Mouse (Mus musculus): ENCODE results near the gene Polrmt. TPM values are rescaled to one million over a fixed set of nuclear protein-coding genes. Genes with fewer than 3 reads are reported as not detected.

Polrmt gene
- polyA plus RNA-seq, 1 experiment from 2014 or later: 33.3 TPM

- H3K4me1 ChIP-seq (ENCODE audit: control insufficient read depth, insufficient read depth, low read length): peaks cover 13% of the 10 kb centered on the region
- H3K9me3 ChIP-seq (replicated peaks; ENCODE audit: control insufficient read depth, low read length): no peaks in the 10 kb centered on the region
- H3K27ac ChIP-seq (ENCODE audit: low read length): no peak overlapping the region
- H3K4me2 ChIP-seq (ENCODE audit: low read depth, low read length): no peak overlapping the region
- WGBS: 59% methylated on average over 5 of the region's 5 CpGs
- ATAC-seq (ENCODE audit: insufficient read depth, low FRiP score): no peak
- H3K27me3 ChIP-seq (ENCODE audit: control insufficient read depth, insufficient read depth, low read length): peaks cover 21% of the 10 kb centered on the region
- no peaks in the 10 kb centered on the region for H3K36me3 ChIP-seq (ENCODE audit: control insufficient read depth, insufficient read depth, low read length)
- no peak overlapping the region for H3K9ac ChIP-seq (ENCODE audit: low read length)
- H3K4me3 ChIP-seq (replicated peaks; ENCODE audit: low read length): no peak overlapping the region
These were observed 25.3 kb downstream of the Polrmt start for GRCm38 (mm10) chr10:79721089-79721488.

- ATAC-seq (ENCODE audit: insufficient read depth, low FRiP score): no peak
- Histone ChIP-seq H3K27me3 (ENCODE audit: control insufficient read depth, insufficient read depth, low read length) (peaks cover 41% of the 10 kb centered on the region), H3K27ac (ENCODE audit: low read length) (no peak overlapping the region), H3K4me2 (ENCODE audit: low read depth, low read length) (peak overlapping the region; percentile 95), H3K4me3 (replicated peaks; ENCODE audit: low read length) (peak overlapping the region; percentile 63), H3K4me1 (ENCODE audit: control insufficient read depth, insufficient read depth, low read length) (peaks cover 14% of the 10 kb centered on the region), H3K36me3 (ENCODE audit: control insufficient read depth, insufficient read depth, low read length) (no peaks in the 10 kb centered on the region), H3K9me3 (replicated peaks; ENCODE audit: control insufficient read depth, low read length) (no peaks in the 10 kb centered on the region), H3K9ac (ENCODE audit: low read length) (no peak overlapping the region)
- 4% methylated on average over 43 of the region's 43 CpGs for WGBS
These were observed 28.6 kb downstream of the Polrmt start for GRCm38 (mm10) chr10:79717640-79718357.

DNA sequence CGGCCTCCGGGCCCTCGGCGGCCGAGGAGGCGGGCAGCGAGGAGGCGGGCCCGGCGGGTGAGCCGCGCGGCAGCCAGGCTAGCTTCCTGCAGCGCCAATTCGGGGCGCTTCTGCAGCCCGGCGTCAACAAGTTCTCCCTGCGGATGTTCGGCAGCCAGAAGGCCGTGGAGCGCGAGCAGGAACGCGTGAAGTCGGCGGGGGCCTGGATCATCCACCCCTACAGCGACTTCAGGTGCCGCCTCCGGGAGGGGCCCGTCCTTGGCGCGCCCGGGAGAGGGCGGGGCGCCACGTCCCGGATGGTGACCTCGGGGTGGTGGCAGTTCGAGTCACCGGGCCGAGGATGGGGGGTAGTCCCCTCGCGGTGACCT lies 29.4 kb downstream of the Polrmt start:
- peaks cover 2% of the 10 kb centered on the region; the same call in 1 of the 2 replicates for H3K36me3 ChIP-seq (ENCODE audit: control insufficient read depth, insufficient read depth, low read length)
- no peak for ATAC-seq (ENCODE audit: insufficient read depth, low FRiP score)
- H3K9ac ChIP-seq (ENCODE audit: low read length): peak overlapping the region; percentile 66
- H3K4me1 ChIP-seq (ENCODE audit: control insufficient read depth, insufficient read depth, low read length): peaks cover 14% of the 10 kb centered on the region
- H3K4me3 ChIP-seq (replicated peaks; ENCODE audit: low read length): peak overlapping the region; percentile 63
- no peak overlapping the region for H3K27ac ChIP-seq (ENCODE audit: low read length)
- H3K4me2 ChIP-seq (ENCODE audit: low read depth, low read length): peak overlapping the region; percentile 95
- no peaks in the 10 kb centered on the region for H3K9me3 ChIP-seq (replicated peaks; ENCODE audit: control insufficient read depth, low read length)
- WGBS: under 1% methylated on average over 44 of the region's 44 CpGs
- peaks cover 41% of the 10 kb centered on the region for H3K27me3 ChIP-seq (ENCODE audit: control insufficient read depth, insufficient read depth, low read length)

DNA sequence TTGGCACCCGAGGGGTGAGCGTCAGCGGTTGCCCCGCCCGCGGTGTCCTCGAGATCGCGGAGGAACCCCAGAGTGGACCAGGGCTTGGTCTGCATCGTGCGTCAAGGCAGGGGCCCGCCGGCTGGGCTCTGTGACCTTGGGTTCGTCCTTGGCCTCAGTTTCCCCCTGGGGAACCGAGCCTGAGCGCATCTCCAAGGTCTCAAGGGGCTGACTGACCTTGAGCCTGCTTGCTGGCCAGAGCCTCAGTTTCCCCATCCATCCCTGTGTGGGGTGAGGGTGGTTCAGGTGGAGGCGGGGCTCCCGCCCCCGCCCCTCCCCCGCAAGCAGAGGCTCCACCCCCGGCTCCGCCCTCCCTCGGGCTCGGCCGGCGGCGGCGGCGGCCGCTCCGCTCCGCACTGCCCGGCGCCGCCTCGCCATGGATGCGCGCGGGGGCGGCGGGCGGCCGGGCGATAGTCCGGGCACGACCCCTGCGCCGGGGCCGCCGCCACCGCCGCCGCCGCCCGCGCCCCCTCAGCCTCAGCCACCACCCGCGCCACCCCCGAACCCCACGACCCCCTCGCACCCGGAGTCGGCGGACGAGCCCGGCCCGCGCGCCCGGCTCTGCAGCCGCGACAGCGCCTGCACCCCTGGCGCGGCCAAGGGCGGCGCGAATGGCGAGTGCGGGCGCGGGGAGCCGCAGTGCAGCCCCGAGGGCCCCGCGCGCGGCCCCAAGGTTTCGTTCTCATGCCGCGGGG lies 30.0 kb downstream of the Polrmt start, which contains the start of gene Hcn2:
Gene Hcn2, plus strand, starts transcription at position 381 of the 734 bp plus-strand sequence.
- Histone ChIP-seq H3K27ac (ENCODE audit: low read length) (no peak within 1 kb of the TSS), H3K4me2 (ENCODE audit: low read depth, low read length) (peak within 1 kb of the TSS; percentile 95), H3K4me1 (ENCODE audit: control insufficient read depth, insufficient read depth, low read length) (peaks cover 14% of the 10 kb centered on the region), H3K4me3 (replicated peaks; ENCODE audit: low read length) (peak within 1 kb of the TSS; percentile 63), H3K36me3 (ENCODE audit: control insufficient read depth, insufficient read depth, low read length) (peaks cover 7% of the 10 kb centered on the region), H3K27me3 (ENCODE audit: control insufficient read depth, insufficient read depth, low read length) (peaks cover 41% of the 10 kb centered on the region), H3K9me3 (replicated peaks; ENCODE audit: control insufficient read depth, low read length) (no peaks in the 10 kb centered on the region), H3K9ac (ENCODE audit: low read length) (peak within 1 kb of the TSS; percentile 66)
- ATAC-seq (ENCODE audit: insufficient read depth, low FRiP score): 0 out of 2 replicates have a peak, but pooled peaks have one; percentile 23
- 3% methylated on average over 61 of the region's 91 CpGs for WGBS

- Histone ChIP-seq H3K4me2 (ENCODE audit: low read depth, low read length) (no peak overlapping the region), H3K27ac (ENCODE audit: low read length) (no peak overlapping the region), H3K27me3 (ENCODE audit: control insufficient read depth, insufficient read depth, low read length) (peaks cover 41% of the 10 kb centered on the region), H3K36me3 (ENCODE audit: control insufficient read depth, insufficient read depth, low read length) (peaks cover 21% of the 10 kb centered on the region), H3K9me3 (replicated peaks; ENCODE audit: control insufficient read depth, low read length) (no peaks in the 10 kb centered on the region), H3K9ac (ENCODE audit: low read length) (no peak overlapping the region), H3K4me3 (replicated peaks; ENCODE audit: low read length) (no peak overlapping the region), H3K4me1 (ENCODE audit: control insufficient read depth, insufficient read depth, low read length) (peaks cover 14% of the 10 kb centered on the region)
- no peak for ATAC-seq (ENCODE audit: insufficient read depth, low FRiP score)
- WGBS: 62% methylated on average over 4 of the region's 4 CpGs
These were observed 31.4 kb downstream of the Polrmt start for GRCm38 (mm10) chr10:79714996-79715395.

DNA sequence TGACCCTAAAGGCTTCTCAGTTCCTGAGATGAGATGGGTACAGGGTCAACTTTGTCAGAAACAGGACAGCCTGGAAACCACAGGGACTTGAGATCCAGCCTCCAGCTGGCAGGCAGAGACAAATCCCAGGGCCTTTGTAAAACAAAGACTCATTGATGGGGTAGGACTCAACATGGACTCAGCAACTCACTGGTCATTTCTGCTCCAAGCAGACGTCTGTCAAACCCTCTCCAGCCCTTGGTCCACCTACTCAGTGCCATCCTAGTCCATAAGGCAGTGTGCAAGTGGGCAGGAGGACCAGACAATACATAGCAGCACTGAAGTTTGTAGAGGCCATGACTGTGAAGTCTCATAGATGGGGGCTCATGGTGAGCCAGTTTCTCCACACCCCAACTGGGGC lies 33.2 kb downstream of the Polrmt start:
- H3K4me1 ChIP-seq (ENCODE audit: control insufficient read depth, insufficient read depth, low read length): peaks cover 14% of the 10 kb centered on the region
- H3K27me3 ChIP-seq (ENCODE audit: control insufficient read depth, insufficient read depth, low read length): peaks cover 39% of the 10 kb centered on the region
- no peak overlapping the region for H3K4me2 ChIP-seq (ENCODE audit: low read depth, low read length)
- peaks cover 34% of the 10 kb centered on the region for H3K36me3 ChIP-seq (ENCODE audit: control insufficient read depth, insufficient read depth, low read length)
- no peak overlapping the region for H3K9ac ChIP-seq (ENCODE audit: low read length)
- 22% methylated on average over 1 of the region's 1 CpGs for WGBS
- no peak overlapping the region for H3K27ac ChIP-seq (ENCODE audit: low read length)
- no peak overlapping the region for H3K4me3 ChIP-seq (replicated peaks; ENCODE audit: low read length)
- ATAC-seq (ENCODE audit: insufficient read depth, low FRiP score): no peak
- no peaks in the 10 kb centered on the region for H3K9me3 ChIP-seq (replicated peaks; ENCODE audit: control insufficient read depth, low read length)

- H3K27me3 ChIP-seq (ENCODE audit: control insufficient read depth, insufficient read depth, low read length): peaks cover 34% of the 10 kb centered on the region
- peaks cover 11% of the 10 kb centered on the region for H3K4me1 ChIP-seq (ENCODE audit: control insufficient read depth, insufficient read depth, low read length)
- WGBS: 19% methylated on average over 4 of the region's 6 CpGs
- H3K9ac ChIP-seq (ENCODE audit: low read length): no peak overlapping the region
- peak; percentile 45; the same call in 1 of the 2 replicates for ATAC-seq (ENCODE audit: insufficient read depth, low FRiP score)
- H3K27ac ChIP-seq (ENCODE audit: low read length): no peak overlapping the region
- H3K9me3 ChIP-seq (replicated peaks; ENCODE audit: control insufficient read depth, low read length): no peaks in the 10 kb centered on the region
- H3K4me2 ChIP-seq (ENCODE audit: low read depth, low read length): no peak overlapping the region
- H3K36me3 ChIP-seq (ENCODE audit: control insufficient read depth, insufficient read depth, low read length): peaks cover 34% of the 10 kb centered on the region
- no peak overlapping the region for H3K4me3 ChIP-seq (replicated peaks; ENCODE audit: low read length)
These were observed 33.8 kb downstream of the Polrmt start for GRCm38 (mm10) chr10:79712499-79713126.

DNA sequence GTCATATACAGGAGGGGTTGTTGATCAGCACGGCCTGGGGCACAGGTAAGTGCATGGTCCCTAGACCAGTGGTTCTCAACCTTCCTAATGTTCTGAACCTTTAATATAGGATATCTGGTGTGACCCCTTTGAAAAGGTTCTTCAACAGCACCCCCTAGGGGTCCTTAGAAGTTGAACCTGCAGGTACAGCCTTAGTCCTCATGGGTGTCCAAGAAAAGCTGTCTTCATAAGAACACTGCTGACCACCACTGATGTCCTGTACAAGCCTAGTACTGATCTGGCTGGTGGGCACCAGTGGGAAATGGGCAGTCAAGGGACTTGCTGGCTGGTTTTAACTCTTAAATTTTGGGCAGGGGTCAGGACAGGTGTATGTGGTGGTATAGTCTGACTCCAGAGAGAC lies 34.4 kb downstream of the Polrmt start:
- Histone ChIP-seq H3K9ac (ENCODE audit: low read length) (no peak overlapping the region), H3K27me3 (ENCODE audit: control insufficient read depth, insufficient read depth, low read length) (peaks cover 28% of the 10 kb centered on the region), H3K4me1 (ENCODE audit: control insufficient read depth, insufficient read depth, low read length) (peaks cover 8% of the 10 kb centered on the region), H3K9me3 (replicated peaks; ENCODE audit: control insufficient read depth, low read length) (no peaks in the 10 kb centered on the region), H3K4me2 (ENCODE audit: low read depth, low read length) (no peak overlapping the region), H3K4me3 (replicated peaks; ENCODE audit: low read length) (no peak overlapping the region), H3K36me3 (ENCODE audit: control insufficient read depth, insufficient read depth, low read length) (peaks cover 34% of the 10 kb centered on the region), H3K27ac (ENCODE audit: low read length) (no peak overlapping the region)
- WGBS: 85% methylated on average over 1 of the region's 1 CpGs
- ATAC-seq (ENCODE audit: insufficient read depth, low FRiP score): peak; percentile 6; the same call in 1 of the 2 replicates

DNA sequence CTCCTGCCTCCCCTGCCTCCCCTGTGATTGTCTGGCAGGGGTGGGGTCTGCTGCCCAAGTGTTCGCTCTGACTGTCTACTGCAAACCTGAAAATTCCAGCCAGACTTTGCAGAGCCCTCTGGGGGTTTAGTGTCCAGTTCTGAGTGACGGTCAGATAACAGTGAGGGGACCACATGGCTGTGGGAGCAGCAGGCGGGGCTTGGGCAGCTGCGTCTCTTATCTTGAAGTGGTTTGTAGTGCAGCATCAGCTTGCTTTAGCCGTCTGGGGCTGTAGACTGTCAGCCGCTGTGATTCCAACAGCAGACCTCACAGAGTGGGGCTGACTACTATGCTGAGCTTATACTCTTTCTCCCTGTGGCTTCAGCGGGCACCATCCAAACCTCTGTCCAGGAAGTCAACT lies 37.1 kb downstream of the Polrmt start:
- no peak overlapping the region for H3K9ac ChIP-seq (ENCODE audit: low read length)
- no peaks in the 10 kb centered on the region for H3K9me3 ChIP-seq (replicated peaks; ENCODE audit: control insufficient read depth, low read length)
- peaks cover 34% of the 10 kb centered on the region for H3K36me3 ChIP-seq (ENCODE audit: control insufficient read depth, insufficient read depth, low read length)
- H3K27me3 ChIP-seq (ENCODE audit: control insufficient read depth, insufficient read depth, low read length): peaks cover 6% of the 10 kb centered on the region; the same call in 1 of the 2 replicates
- WGBS: 55% methylated on average over 7 of the region's 7 CpGs
- no peak overlapping the region for H3K4me3 ChIP-seq (replicated peaks; ENCODE audit: low read length)
- H3K4me1 ChIP-seq (ENCODE audit: control insufficient read depth, insufficient read depth, low read length): peaks cover 23% of the 10 kb centered on the region
- no peak overlapping the region for H3K4me2 ChIP-seq (ENCODE audit: low read depth, low read length)
- ATAC-seq (ENCODE audit: insufficient read depth, low FRiP score): no peak
- H3K27ac ChIP-seq (ENCODE audit: low read length): no peak overlapping the region
